Mouse (Mus musculus): ENCODE measurements around the gene Rab14.
A peak's percentile ranks its signal among the peaks of the same experiment; 100 is the strongest.

Rab14 gene

GRCm38 (mm10) chr2:35200898-35201668, at the start of gene Rab14:
Rab14 (minus strand) TSS chr2:35201120.
- DNase-seq (ENCODE audit: low read depth), result peak; percentile 100

GRCm38 (mm10) chr2:35247763-35248162, 46.8 kb upstream of the Rab14 start:
- DNase-seq (ENCODE audit: low read depth), result no peak

- no peak for DNase-seq (ENCODE audit: low read depth)
Measured at GRCm38 (mm10) chr2:35244241-35244640, 43.3 kb upstream of the Rab14 start.

GRCm38 (mm10) chr2:35235021-35235420, 34.1 kb upstream of the Rab14 start:
- no peak for DNase-seq (ENCODE audit: low read depth)

- DNase-seq (ENCODE audit: low read depth), result no peak
Measured at GRCm38 (mm10) chr2:35233898-35234297, 33.0 kb upstream of the Rab14 start.

- DNase-seq (ENCODE audit: low read depth), result peak; percentile 40
Measured at GRCm38 (mm10) chr2:35232595-35233445, 31.9 kb upstream of the Rab14 start.

- no peak for DNase-seq (ENCODE audit: low read depth)
Measured at GRCm38 (mm10) chr2:35231871-35232270, 31.0 kb upstream of the Rab14 start.

- no peak for DNase-seq (ENCODE audit: low read depth)
Measured at GRCm38 (mm10) chr2:35230215-35230614, 29.3 kb upstream of the Rab14 start.

- DNase-seq (ENCODE audit: low read depth), result no peak
Measured at GRCm38 (mm10) chr2:35228145-35228544, 27.2 kb upstream of the Rab14 start.

- DNase-seq (ENCODE audit: low read depth), result no peak
Measured at GRCm38 (mm10) chr2:35224285-35224684, 23.4 kb upstream of the Rab14 start.

GRCm38 (mm10) chr2:35222822-35223391, 22.0 kb upstream of the Rab14 start:
- no peak for DNase-seq (ENCODE audit: low read depth)

- no peak for DNase-seq (ENCODE audit: low read depth)
Measured at GRCm38 (mm10) chr2:35218736-35219135, 17.8 kb upstream of the Rab14 start.

GRCm38 (mm10) chr2:35216701-35217100, 15.8 kb upstream of the Rab14 start:
- no peak for DNase-seq (ENCODE audit: low read depth)

- DNase-seq (ENCODE audit: low read depth), result no peak
Measured at GRCm38 (mm10) chr2:35215363-35215762, 14.4 kb upstream of the Rab14 start.

GRCm38 (mm10) chr2:35214881-35215358, 14.0 kb upstream of the Rab14 start:
- DNase-seq (ENCODE audit: low read depth), result peak; percentile 85

- DNase-seq (ENCODE audit: low read depth), result no peak
Measured at GRCm38 (mm10) chr2:35213345-35213910, 12.5 kb upstream of the Rab14 start.

GRCm38 (mm10) chr2:35211681-35212080, 10.8 kb upstream of the Rab14 start:
- no peak for DNase-seq (ENCODE audit: low read depth)

- peak; percentile 55 for DNase-seq (ENCODE audit: low read depth)
Measured at GRCm38 (mm10) chr2:35208931-35209665, 8.2 kb upstream of the Rab14 start.

GRCm38 (mm10) chr2:35208054-35208453, 7.1 kb upstream of the Rab14 start:
- no peak for DNase-seq (ENCODE audit: low read depth)

- no peak for DNase-seq (ENCODE audit: low read depth)
Measured at GRCm38 (mm10) chr2:35206761-35207160, 5.8 kb upstream of the Rab14 start.

GRCm38 (mm10) chr2:35203729-35204128, 2.8 kb upstream of the Rab14 start:
- DNase-seq (ENCODE audit: low read depth), result no peak
